Mouse (Mus musculus): ENCODE data around the gene Vsig10l. TPM values are rescaled to one million over a fixed set of nuclear protein-coding genes. Genes with fewer than 3 reads are reported as not detected.

Vsig10l gene
- polyA plus RNA-seq, 1 experiment: 1.2 TPM

DNA sequence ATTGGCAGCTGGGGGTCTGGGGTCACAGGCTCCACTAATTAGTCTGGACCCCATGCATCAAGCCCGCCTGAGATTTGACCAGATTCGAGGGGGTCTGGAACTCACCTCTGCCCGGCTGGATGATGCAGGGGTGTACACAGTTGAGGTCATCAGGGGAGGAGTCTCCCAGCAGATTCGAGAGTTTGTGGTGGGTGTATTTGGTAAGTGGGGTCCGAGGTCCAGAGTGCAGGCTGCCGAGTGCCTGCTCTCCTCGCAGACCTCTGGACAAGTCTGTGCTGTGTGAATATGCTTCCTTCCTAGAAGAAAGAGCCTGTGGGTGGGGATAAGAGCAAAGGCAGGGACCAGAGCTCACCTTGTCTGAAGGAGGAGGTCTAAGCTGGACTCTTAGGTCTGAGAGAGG lies 1.0 kb downstream of the Vsig10l start:
- no peak overlapping the region for H3ac ChIP-seq (ENCODE audit: control insufficient read depth, insufficient read length, low read depth)
- no peaks in the 10 kb centered on the region for H3K79me3 ChIP-seq (ENCODE audit: low read depth)
- H3K36me3 ChIP-seq (ENCODE audit: control insufficient read depth, insufficient read depth): no peaks in the 10 kb centered on the region
- H3K27me3 ChIP-seq (ENCODE audit: control insufficient read depth, insufficient read depth, insufficient read length): no peaks in the 10 kb centered on the region
- no peak for TF ChIP-seq FOSL1 (IDR thresholded peaks at IDR 0.05; ENCODE audit: insufficient read depth, low read length, poor library complexity, severe bottlenecking)
- no peak for TF ChIP-seq CTCF (IDR thresholded peaks at IDR 0.05; ENCODE audit: control insufficient read depth, insufficient read depth, insufficient read length)
- no peak for TF ChIP-seq MAX (IDR thresholded peaks at IDR 0.05)
- TF ChIP-seq MYOG (IDR thresholded peaks at IDR 0.05; ENCODE audit: control insufficient read depth, extremely low read depth, insufficient read length): no peak
- no peak for TF ChIP-seq MYOD1 (IDR thresholded peaks at IDR 0.05; ENCODE audit: control insufficient read depth, insufficient read length, low read depth)
- no peak for TF ChIP-seq CEBPB (IDR thresholded peaks at IDR 0.05; ENCODE audit: low read depth)
- no peak for TF ChIP-seq USF1 (IDR thresholded peaks at IDR 0.05; ENCODE audit: low read depth)
- no peaks in the 10 kb centered on the region for H3K79me2 ChIP-seq (ENCODE audit: control insufficient read depth, insufficient read depth)
- no peak overlapping the region for H3K4me3 ChIP-seq (ENCODE audit: insufficient read depth, poor library complexity, severe bottlenecking)

GRCm38 (mm10) chr7:43464864-43465343 lies 2.0 kb downstream of the Vsig10l start:
- no peaks in the 10 kb centered on the region for H3K79me3 ChIP-seq (ENCODE audit: low read depth)
- no peaks in the 10 kb centered on the region for H3K36me3 ChIP-seq (ENCODE audit: control insufficient read depth, insufficient read depth)
- no peaks in the 10 kb centered on the region for H3K27me3 ChIP-seq (ENCODE audit: control insufficient read depth, insufficient read depth, insufficient read length)
- TF ChIP-seq CTCF (IDR thresholded peaks at IDR 0.05; ENCODE audit: control insufficient read depth, insufficient read depth, insufficient read length): no peak
- no peak for TF ChIP-seq MYOD1 (IDR thresholded peaks at IDR 0.05; ENCODE audit: control insufficient read depth, insufficient read length, low read depth)
- no peak for TF ChIP-seq FOSL1 (IDR thresholded peaks at IDR 0.05; ENCODE audit: insufficient read depth, low read length, poor library complexity, severe bottlenecking)
- no peak for TF ChIP-seq CEBPB (IDR thresholded peaks at IDR 0.05; ENCODE audit: low read depth)
- TF ChIP-seq MAX (IDR thresholded peaks at IDR 0.05): no peak
- no peak for TF ChIP-seq MYOG (IDR thresholded peaks at IDR 0.05; ENCODE audit: control insufficient read depth, extremely low read depth, insufficient read length)
- no peak for TF ChIP-seq USF1 (IDR thresholded peaks at IDR 0.05; ENCODE audit: low read depth)
- no peaks in the 10 kb centered on the region for H3K79me2 ChIP-seq (ENCODE audit: control insufficient read depth, insufficient read depth)
- peak overlapping the region; percentile 11 for H3K4me3 ChIP-seq (ENCODE audit: insufficient read depth, poor library complexity, severe bottlenecking)
- peak overlapping the region; percentile 28 for H3ac ChIP-seq (ENCODE audit: control insufficient read depth, insufficient read length, low read depth)

DNA sequence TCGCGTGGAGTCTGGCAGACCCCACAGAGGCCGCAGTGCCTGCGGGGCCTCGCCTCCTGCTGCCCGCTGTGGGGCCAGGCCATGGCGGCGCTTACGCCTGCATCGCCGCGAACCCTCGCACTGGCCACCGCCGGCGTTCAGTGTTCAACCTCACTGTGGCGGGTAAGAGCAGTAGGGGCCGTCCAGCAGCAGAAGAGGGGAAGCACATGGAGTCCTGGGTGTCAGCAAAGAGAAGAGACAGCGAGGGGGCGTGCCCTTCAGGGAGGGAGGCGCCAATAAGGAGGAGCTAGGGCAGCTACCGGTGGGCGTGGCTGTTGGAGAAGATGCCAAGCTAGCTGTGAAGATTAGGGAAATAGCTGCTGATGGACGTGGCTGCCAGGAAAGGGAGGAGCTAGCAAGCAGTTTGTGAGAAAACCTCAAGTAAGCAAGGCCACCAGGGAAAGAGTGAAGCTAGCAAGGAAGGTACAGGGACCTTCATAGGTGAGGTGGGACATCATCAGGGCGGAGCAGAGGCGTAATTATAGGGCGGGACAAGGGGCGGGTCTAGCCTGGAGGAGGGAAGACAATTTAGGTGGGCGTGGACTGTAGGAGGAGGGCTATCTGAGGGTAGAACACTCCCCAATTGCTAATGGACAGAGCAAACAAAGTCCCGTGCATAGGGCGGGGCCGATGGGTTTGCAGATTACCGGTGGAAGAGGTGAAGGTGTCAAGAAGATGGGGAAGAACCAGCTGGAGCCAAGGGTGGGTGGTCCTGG lies 2.6 kb downstream of the Vsig10l start:
- H3K36me3 ChIP-seq (ENCODE audit: control insufficient read depth, insufficient read depth): no peaks in the 10 kb centered on the region
- no peak for TF ChIP-seq FOSL1 (IDR thresholded peaks at IDR 0.05; ENCODE audit: insufficient read depth, low read length, poor library complexity, severe bottlenecking)
- TF ChIP-seq MYOD1 (IDR thresholded peaks at IDR 0.05; ENCODE audit: control insufficient read depth, insufficient read length, low read depth): no peak
- no peak for TF ChIP-seq USF1 (IDR thresholded peaks at IDR 0.05; ENCODE audit: low read depth)
- no peak for TF ChIP-seq MAX (IDR thresholded peaks at IDR 0.05)
- TF ChIP-seq MYOG (IDR thresholded peaks at IDR 0.05; ENCODE audit: control insufficient read depth, extremely low read depth, insufficient read length): no peak
- TF ChIP-seq CTCF (IDR thresholded peaks at IDR 0.05; ENCODE audit: control insufficient read depth, insufficient read depth, insufficient read length): no peak
- no peak for TF ChIP-seq CEBPB (IDR thresholded peaks at IDR 0.05; ENCODE audit: low read depth)
- H3K27me3 ChIP-seq (ENCODE audit: control insufficient read depth, insufficient read depth, insufficient read length): no peaks in the 10 kb centered on the region
- H3ac ChIP-seq (ENCODE audit: control insufficient read depth, insufficient read length, low read depth): peak overlapping the region; percentile 61
- H3K79me2 ChIP-seq (ENCODE audit: control insufficient read depth, insufficient read depth): no peaks in the 10 kb centered on the region
- peak overlapping the region; percentile 38 for H3K4me3 ChIP-seq (ENCODE audit: insufficient read depth, poor library complexity, severe bottlenecking)
- no peaks in the 10 kb centered on the region for H3K79me3 ChIP-seq (ENCODE audit: low read depth)

DNA sequence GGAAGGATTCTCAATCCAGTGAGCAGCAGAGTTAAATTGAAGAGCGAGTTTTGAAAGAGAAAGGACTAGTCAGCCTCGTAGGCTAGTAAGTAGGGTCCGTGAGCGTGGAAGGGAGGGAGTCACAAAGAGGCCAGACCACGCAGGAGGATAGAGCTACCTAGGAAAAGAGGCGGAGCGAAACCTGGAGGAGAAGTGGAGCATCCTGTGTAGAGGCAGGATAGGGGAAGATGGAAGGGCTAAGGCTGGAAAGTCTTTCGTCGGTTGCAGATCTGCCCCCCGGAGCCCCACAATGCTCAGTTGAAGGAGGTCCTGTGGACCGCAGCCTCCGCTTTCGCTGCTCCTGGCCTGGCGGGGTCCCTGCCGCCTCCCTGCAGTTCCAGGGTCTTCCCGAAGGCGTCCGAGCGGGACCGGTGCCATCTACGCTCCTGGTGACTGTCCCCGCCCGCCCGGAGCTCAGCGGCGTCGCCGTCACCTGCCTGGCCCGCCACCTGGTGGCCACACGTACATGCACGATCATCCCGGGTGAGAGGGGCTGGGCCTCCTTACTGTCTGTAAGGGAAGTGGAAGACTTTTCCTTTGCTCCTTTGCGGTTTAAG lies 3.2 kb downstream of the Vsig10l start:
- Histone ChIP-seq H3K36me3 (ENCODE audit: control insufficient read depth, insufficient read depth) (no peaks in the 10 kb centered on the region), H3K79me2 (ENCODE audit: control insufficient read depth, insufficient read depth) (no peaks in the 10 kb centered on the region), H3K4me3 (ENCODE audit: insufficient read depth, poor library complexity, severe bottlenecking) (peak overlapping the region; percentile 38), H3K27me3 (ENCODE audit: control insufficient read depth, insufficient read depth, insufficient read length) (no peaks in the 10 kb centered on the region), H3K79me3 (ENCODE audit: low read depth) (no peaks in the 10 kb centered on the region), H3ac (ENCODE audit: control insufficient read depth, insufficient read length, low read depth) (peak overlapping the region; percentile 61)
- TF ChIP-seq MYOD1 (IDR thresholded peaks at IDR 0.05; ENCODE audit: control insufficient read depth, insufficient read length, low read depth) (no peak), CTCF (IDR thresholded peaks at IDR 0.05; ENCODE audit: control insufficient read depth, insufficient read depth, insufficient read length) (peak; percentile 96)

GRCm38 (mm10) chr7:43470373-43470772 lies 7.4 kb downstream of the Vsig10l start:
- no peak overlapping the region for H3ac ChIP-seq (ENCODE audit: control insufficient read depth, insufficient read length, low read depth)
- TF ChIP-seq MYOD1 (IDR thresholded peaks at IDR 0.05; ENCODE audit: control insufficient read depth, insufficient read length, low read depth): no peak
- no peaks in the 10 kb centered on the region for H3K79me3 ChIP-seq (ENCODE audit: low read depth)
- H3K36me3 ChIP-seq (ENCODE audit: control insufficient read depth, insufficient read depth): no peaks in the 10 kb centered on the region
- H3K79me2 ChIP-seq (ENCODE audit: control insufficient read depth, insufficient read depth): no peaks in the 10 kb centered on the region
- no peak overlapping the region for H3K4me3 ChIP-seq (ENCODE audit: insufficient read depth, poor library complexity, severe bottlenecking)
- no peaks in the 10 kb centered on the region for H3K27me3 ChIP-seq (ENCODE audit: control insufficient read depth, insufficient read depth, insufficient read length)

DNA sequence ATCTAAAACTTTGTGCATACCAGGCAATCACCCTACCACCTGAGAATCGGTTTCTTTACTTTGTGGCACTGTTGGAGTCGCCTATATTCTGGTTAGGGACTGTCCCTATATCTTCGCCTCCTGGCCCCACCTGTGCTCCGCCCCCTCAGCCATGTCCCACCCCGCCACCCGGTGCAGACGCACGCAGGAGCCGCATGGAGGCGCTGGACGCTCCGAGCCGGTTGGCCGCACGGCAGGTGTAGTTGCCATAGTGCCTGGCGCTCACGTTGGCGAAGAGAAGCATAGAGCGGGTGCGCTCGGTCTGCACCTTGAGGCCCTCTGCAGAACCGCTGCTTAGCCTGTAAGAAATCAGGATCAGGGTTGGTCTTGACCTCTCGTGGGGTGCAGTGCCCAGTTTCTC lies 12.8 kb downstream of the Vsig10l start:
- no peak overlapping the region for H3K4me3 ChIP-seq (ENCODE audit: insufficient read depth, poor library complexity, severe bottlenecking)
- H3K79me3 ChIP-seq (ENCODE audit: low read depth): no peaks in the 10 kb centered on the region
- no peak for TF ChIP-seq MYOG (IDR thresholded peaks at IDR 0.05; ENCODE audit: control insufficient read depth, extremely low read depth, insufficient read length)
- TF ChIP-seq MYOD1 (IDR thresholded peaks at IDR 0.05; ENCODE audit: control insufficient read depth, insufficient read length, low read depth): no peak
- TF ChIP-seq FOSL1 (IDR thresholded peaks at IDR 0.05; ENCODE audit: insufficient read depth, low read length, poor library complexity, severe bottlenecking): no peak
- TF ChIP-seq CEBPB (IDR thresholded peaks at IDR 0.05; ENCODE audit: low read depth): no peak
- no peak for TF ChIP-seq MAX (IDR thresholded peaks at IDR 0.05)
- no peak for TF ChIP-seq CTCF (IDR thresholded peaks at IDR 0.05; ENCODE audit: control insufficient read depth, insufficient read depth, insufficient read length)
- no peak for TF ChIP-seq USF1 (IDR thresholded peaks at IDR 0.05; ENCODE audit: low read depth)
- no peaks in the 10 kb centered on the region for H3K36me3 ChIP-seq (ENCODE audit: control insufficient read depth, insufficient read depth)
- no peak overlapping the region for H3ac ChIP-seq (ENCODE audit: control insufficient read depth, insufficient read length, low read depth)
- H3K27me3 ChIP-seq (ENCODE audit: control insufficient read depth, insufficient read depth, insufficient read length): no peaks in the 10 kb centered on the region
- H3K79me2 ChIP-seq (ENCODE audit: control insufficient read depth, insufficient read depth): no peaks in the 10 kb centered on the region

Measured in C2C12 (cell line).